Mouse (Mus musculus): ENCODE measurements around the gene Gm21863. TPM values are rescaled to one million over a fixed set of nuclear protein-coding genes. Genes with fewer than 3 reads are reported as not detected.
"Not testable (repeated sequence)": the region's sequence is repeated elsewhere in the genome, so short reads cannot be mapped to it uniquely, and the experiment has no call there.

Gene Gm21863
- total RNA-seq (2021) = not detected

DNA sequence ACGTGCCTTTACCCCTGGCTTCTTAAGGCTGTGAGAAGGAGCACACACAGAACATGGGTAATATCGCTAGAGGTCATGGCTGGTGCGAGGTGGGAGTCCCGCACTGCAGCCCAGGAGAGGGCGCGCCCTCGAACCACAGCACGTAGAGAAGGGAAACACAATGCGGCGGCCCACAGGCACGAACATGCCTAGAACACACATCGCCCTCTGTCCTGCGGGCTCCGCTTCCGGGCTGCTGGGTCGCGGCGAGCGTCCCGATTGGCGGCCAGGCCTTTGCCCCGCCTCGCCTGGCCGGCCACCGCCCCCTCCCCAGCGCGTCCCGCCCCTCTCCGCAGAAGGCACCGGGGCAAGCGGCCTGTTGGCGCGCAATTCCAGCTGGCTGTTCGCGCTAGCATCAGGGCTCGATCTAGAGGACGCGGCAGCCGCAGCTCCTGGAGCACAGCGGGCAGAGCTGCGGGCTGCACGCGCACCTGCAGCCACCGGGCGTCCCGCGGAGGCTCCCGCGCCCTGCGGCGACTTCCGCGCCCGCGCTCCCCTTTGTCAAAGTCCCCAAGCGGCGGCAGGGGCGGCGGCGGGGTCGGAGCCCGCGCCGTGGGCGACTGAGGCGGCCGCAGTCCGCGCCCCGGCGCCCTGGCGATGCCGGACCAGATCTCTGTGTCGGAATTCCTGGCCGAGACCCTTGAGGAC, at the start of gene Gm21863:
Gene Gm21863, plus strand, starts transcription at position 637 of the 687 bp plus-strand sequence.
- intact Hi-C loops (cut with DNase I); DNase-seq (ENCODE audit: low spot score in 2 of 2): not testable (repeated sequence)

DNA sequence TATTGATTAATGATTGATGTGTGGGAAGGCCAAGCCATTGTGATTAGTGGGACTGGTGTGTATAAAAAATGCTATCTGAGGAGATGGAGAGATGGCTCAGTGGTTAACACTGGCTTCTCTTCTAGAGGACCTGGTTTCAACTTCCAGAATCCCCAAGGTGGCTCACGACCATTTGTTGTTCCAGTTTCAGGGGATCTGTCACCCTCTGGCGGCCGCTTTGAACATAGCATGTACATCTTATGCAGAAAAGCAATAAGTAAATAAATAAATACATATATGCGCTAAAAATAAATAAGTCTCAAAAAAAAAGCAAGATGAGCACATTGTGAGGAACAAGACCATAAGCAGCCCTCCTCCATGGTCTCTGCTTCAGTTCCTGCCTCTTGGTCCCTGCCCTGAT, 26.3 kb upstream of the Gm21863 start:
- intact Hi-C loops (cut with DNase I); DNase-seq (ENCODE audit: low spot score in 2 of 2): not testable (repeated sequence)

Data from left cerebral cortex, postnatal 36 days (tissue).